Mouse (Mus musculus) liver, embryonic 14.5 days (tissue): ENCODE data around the gene Bcas3. TPM values are rescaled to one million over a fixed set of nuclear protein-coding genes. Genes with fewer than 3 reads are reported as not detected.

Experiments
- ATAC-seq: fragments of 200-750 bp; cut with Nextera tagmentation; 2 replicates; pipeline ENCODE4 v1.8.0; 2017; ENCODE audit warnings: moderate number of reproducible peaks, mild to moderate bottlenecking, moderate library complexity; ENCODE audit not compliant: insufficient read depth
- DNase-seq, 3 experiments: peaks; one replicate each; pipeline ENCODE4 v3.0.0-alpha.2; 2012 to 2013; ENCODE audit warnings: low read depth in 3 of 3, low spot score in 3 of 3
- H3K27ac ChIP-seq: fragments of 300-500 bp; sonication (generic); 2 replicates; pipeline ENCODE4 v1.5.1; 2014; ENCODE audit warnings: moderate library complexity, mild to moderate bottlenecking, control low read depth, inconsistent platforms
- H3K27me3 ChIP-seq: fragments of 300-500 bp; sonication (generic); 2 replicates; pipeline ENCODE4 v1.6.1; 2014; ENCODE audit warnings: mild to moderate bottlenecking, low read length, moderate library complexity; ENCODE audit not compliant: control insufficient read depth, insufficient read depth
- H3K36me3 ChIP-seq: fragments of 300-500 bp; sonication (generic); replicated peaks from 2 replicates; pipeline ENCODE4 v1.6.1; 2014; ENCODE audit warnings: low read depth; ENCODE audit not compliant: control insufficient read depth, insufficient read depth
- H3K4me1 ChIP-seq, 2 experiments: fragments of 200-500 bp in 1 of 2; fragments of 300-500 bp in 1 of 2; sonication (generic) in 1 of 2; replicated peaks; 2 replicates each; pipeline ENCODE4 v1.6.1; 2012 to 2014; ENCODE audit warnings: antibody characterized with exemption in 1 of 2, inconsistent platforms in 1 of 2, low read length in 1 of 2; ENCODE audit not compliant: control insufficient read depth in 2 of 2, insufficient read depth in 2 of 2
- H3K4me2 ChIP-seq: fragments of 300-500 bp; sonication (generic); 2 replicates; pipeline ENCODE4 v1.6.1; 2014; ENCODE audit warnings: low read depth, mild to moderate bottlenecking, control low read depth, moderate library complexity
- H3K4me3 ChIP-seq, 2 experiments: fragments of 200-500 bp in 1 of 2; fragments of 300-500 bp in 1 of 2; sonication (generic) in 1 of 2; 2 replicates each; pipeline ENCODE4 v1.5.1; 2012 to 2014; ENCODE audit warnings: low read depth in 2 of 2, low read length in 2 of 2, mild to moderate bottlenecking in 2 of 2, control low read depth in 1 of 2, inconsistent platforms in 1 of 2, moderate library complexity in 1 of 2; ENCODE audit not compliant: insufficient read depth in 1 of 2
- H3K9ac ChIP-seq: fragments of 300-500 bp; sonication (generic); replicated peaks from 2 replicates; pipeline ENCODE4 v1.6.1; 2014; ENCODE audit warnings: mild to moderate bottlenecking, control low read depth, moderate library complexity
- H3K9me3 ChIP-seq: fragments of 300-500 bp; sonication (generic); 2 replicates; pipeline ENCODE4 v1.6.1; 2016; ENCODE audit warnings: low read length, mixed read lengths; ENCODE audit not compliant: control insufficient read depth
- CTCF ChIP-seq: IDR thresholded peaks from 2 replicates; pipeline ENCODE4 v1.5.1; 2016; ENCODE audit warnings: antibody characterized with exemption, low read depth, control low read depth
- EP300 ChIP-seq: IDR thresholded peaks from 2 replicates; pipeline ENCODE4 v1.6.1; 2016; ENCODE audit warnings: antibody characterized with exemption, low read depth
- WGBS: fragments of 180-500 bp; shearing (Covaris S2); extraction: QIAGEN DNeasy Blood & Tissue Kit; methylation state at CpG from one replicate; pipeline ENCODE4 v1.1.7; 2014; ENCODE audit not compliant: insufficient replicate concordance; 5-methylcytosine and 5-hydroxymethylcytosine counted together
- polyA plus RNA-seq, 2 experiments: library from polyadenylated mRNA; depleted of rRNA in 1 of 2; stranded (reverse) in 1 of 2; unstranded in 1 of 2; fragments of >200 nt; fragmentation: Nextera tagmentation in 1 of 2; extraction: Ambion mirVana in 1 of 2; gene quantifications; 2 replicates each; pipeline versions ENCODE4 v1.2.1 to v1.2.3; 2012 to 2014

Bcas3 gene
- polyA plus RNA-seq, 2 experiments: 6.9 to 17.5 TPM

DNA sequence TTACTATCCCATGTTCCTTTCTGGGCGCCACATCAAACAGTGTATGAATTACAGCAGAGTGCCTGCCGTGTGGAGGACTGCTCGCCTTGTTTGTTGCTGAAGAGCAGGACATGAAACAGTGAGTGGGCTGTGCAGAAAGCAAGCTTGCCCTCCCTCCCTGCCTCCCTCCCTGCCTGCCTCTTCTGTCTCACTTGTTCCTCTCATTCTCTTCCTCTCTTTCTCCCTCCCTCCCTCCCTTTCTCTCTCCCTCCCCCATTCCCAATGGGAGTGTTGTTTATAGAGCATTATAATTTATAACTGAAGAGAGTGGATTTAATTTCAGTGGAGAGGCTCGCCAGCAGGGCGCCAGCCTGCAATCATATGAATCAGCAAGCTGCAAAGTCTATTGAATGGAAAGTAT, 287.7 kb downstream of the Bcas3 start:
- WGBS: 37% methylated on average over 5 of the region's 5 CpGs
- no peak for DNase-seq
- ATAC-seq: no peak
- TF ChIP-seq EP300: no peak
- no peak for TF ChIP-seq CTCF
- Histone ChIP-seq H3K4me3 (no peak overlapping the region), H3K27ac (no peak overlapping the region), H3K36me3 (no peaks in the 10 kb centered on the region), H3K4me1 (peaks cover 14 to 30% of the 10 kb centered on the region in 2 experiments), H3K27me3 (no peaks in the 10 kb centered on the region), H3K9me3 (no peaks in the 10 kb centered on the region), H3K9ac (no peak overlapping the region), H3K4me2 (no peak overlapping the region; the same call in 1 of the 2 replicates)

DNA sequence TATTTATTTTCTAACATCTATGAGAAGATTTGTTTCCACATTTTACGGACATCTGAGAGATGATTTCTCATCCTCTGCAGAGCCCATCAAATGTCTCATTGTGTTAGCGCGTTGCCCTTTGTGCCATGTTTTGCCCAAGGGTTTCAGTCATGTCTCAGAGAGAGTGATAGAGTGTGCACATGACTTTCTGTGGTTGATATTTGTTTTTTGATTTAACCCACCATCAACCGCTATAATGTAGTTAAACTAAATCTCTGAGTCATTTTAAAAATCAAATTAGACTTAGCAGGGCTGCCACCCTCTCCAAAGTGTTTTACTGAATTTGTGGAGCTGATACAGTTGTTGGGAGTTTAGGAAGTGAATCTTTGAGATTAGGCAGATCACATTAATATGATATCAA, 288.5 kb downstream of the Bcas3 start:
- Histone ChIP-seq H3K27me3 (no peaks in the 10 kb centered on the region), H3K4me2 (no peak overlapping the region), H3K4me1 (peaks cover 14 to 30% of the 10 kb centered on the region in 2 experiments), H3K9ac (no peak overlapping the region), H3K4me3 (no peak overlapping the region), H3K9me3 (no peaks in the 10 kb centered on the region), H3K36me3 (no peaks in the 10 kb centered on the region), H3K27ac (no peak overlapping the region)
- ATAC-seq (no peak), DNase-seq (no peak)
- TF ChIP-seq EP300: no peak
- no peak for TF ChIP-seq CTCF
- 71% methylated on average over 4 of the region's 4 CpGs for WGBS

- Histone ChIP-seq H3K9me3 (no peaks in the 10 kb centered on the region), H3K4me3 (no peak overlapping the region), H3K4me2 (no peak overlapping the region), H3K36me3 (no peaks in the 10 kb centered on the region), H3K27me3 (no peaks in the 10 kb centered on the region), H3K27ac (no peak overlapping the region), H3K4me1 (peaks cover 14 to 30% of the 10 kb centered on the region in 2 experiments), H3K9ac (no peak overlapping the region)
- WGBS: 55% methylated on average over 6 of the region's 6 CpGs
- no peak for DNase-seq
- ATAC-seq: no peak
- no peak for TF ChIP-seq EP300
- TF ChIP-seq CTCF: no peak
Measured at GRCm38 (mm10) chr11:85642591-85642990, 289.6 kb downstream of the Bcas3 start.

GRCm38 (mm10) chr11:85643025-85643424, 290.1 kb downstream of the Bcas3 start:
- Histone ChIP-seq H3K9me3 (no peaks in the 10 kb centered on the region), H3K4me2 (no peak overlapping the region), H3K27me3 (no peaks in the 10 kb centered on the region), H3K27ac (no peak overlapping the region), H3K36me3 (no peaks in the 10 kb centered on the region), H3K9ac (no peak overlapping the region), H3K4me3 (no peak overlapping the region), H3K4me1 (peaks cover 14 to 30% of the 10 kb centered on the region in 2 experiments)
- no peak for TF ChIP-seq CTCF
- TF ChIP-seq EP300: no peak
- ATAC-seq (no peak), DNase-seq (no peak)
- WGBS: 65% methylated on average over 4 of the region's 4 CpGs

DNA sequence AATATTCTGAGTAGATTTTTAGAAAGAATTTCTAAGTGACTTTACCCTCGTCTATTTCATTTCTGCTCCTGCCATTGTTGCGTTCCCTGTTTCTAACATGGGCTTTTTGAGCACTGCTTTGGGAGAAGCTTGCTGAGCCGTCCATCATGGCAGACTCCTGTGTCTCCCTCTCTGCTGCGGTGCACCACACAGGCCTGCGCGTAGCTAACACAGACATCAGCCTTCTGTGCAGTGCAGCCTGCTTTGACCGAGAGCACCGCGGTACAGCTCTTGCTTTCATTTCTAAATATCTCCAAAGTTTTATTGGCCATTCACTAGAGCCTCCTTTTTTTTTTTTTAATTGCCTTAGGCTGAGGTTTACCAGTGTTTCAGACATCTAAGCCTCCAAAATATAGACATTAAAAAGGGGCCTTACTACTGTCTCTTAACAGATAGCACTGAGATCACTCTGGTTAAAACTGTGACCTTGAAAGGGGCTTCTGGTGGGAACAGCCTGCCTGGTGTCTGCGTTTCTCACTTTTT, 290.6 kb downstream of the Bcas3 start:
- Histone ChIP-seq H3K9ac (no peak overlapping the region; the same call in 1 of the 2 replicates), H3K4me2 (peak overlapping the region; percentile 32), H3K36me3 (no peaks in the 10 kb centered on the region), H3K27ac (peak overlapping the region; percentile 51), H3K4me3 (no peak overlapping the region), H3K9me3 (no peaks in the 10 kb centered on the region), H3K27me3 (no peaks in the 10 kb centered on the region), H3K4me1 (peaks cover 14 to 30% of the 10 kb centered on the region in 2 experiments)
- WGBS: 56% methylated on average over 10 of the region's 10 CpGs
- DNase-seq (no peak), ATAC-seq (no peak)
- TF ChIP-seq EP300 (no peak), CTCF (no peak)
